Mouse (Mus musculus) CH12.LX (cell line): Measurements from ENCODE around the gene Fam89b.

Experiments
- CTCF ChIP-seq, 2 experiments: IDR thresholded peaks in 1 of 2; conservative IDR thresholded peaks in 1 of 2; 2 replicates each; pipeline ENCODE4 v1.5.1; 2011 to 2012; ENCODE audit warnings: low read depth in 2 of 2, low read length in 2 of 2, improper control_type of control experiment in 1 of 2, inconsistent platforms in 1 of 2, mild to moderate bottlenecking in 1 of 2, moderate library complexity in 1 of 2
- E2F4 ChIP-seq: IDR thresholded peaks from 2 replicates; pipeline ENCODE4 v1.6.1; 2011; ENCODE audit warnings: low read depth, low read length, improper control_type of control experiment; ENCODE audit not compliant: insufficient replicate concordance
- ELF1 ChIP-seq: IDR thresholded peaks from 2 replicates; pipeline ENCODE4 v1.6.1; 2014; ENCODE audit warnings: low read depth, mild to moderate bottlenecking, inconsistent platforms, low read length, improper control_type of control experiment
- EP300 ChIP-seq: IDR thresholded peaks from 2 replicates; pipeline ENCODE4 v1.6.1; 2011; ENCODE audit warnings: low read length, improper control_type of control experiment
- GABPA ChIP-seq: IDR thresholded peaks from 2 replicates; pipeline ENCODE4 v1.6.1; 2012; ENCODE audit warnings: low read depth, low read length, improper control_type of control experiment, inconsistent platforms; ENCODE audit not compliant: insufficient replicate concordance
- MAZ ChIP-seq: IDR thresholded peaks from 2 replicates; pipeline ENCODE4 v1.6.1; 2012; ENCODE audit warnings: low read depth, mild to moderate bottlenecking, inconsistent platforms, low read length, improper control_type of control experiment, moderate library complexity
- POLR2A ChIP-seq: IDR thresholded peaks from 2 replicates; pipeline ENCODE4 v1.6.1; 2011; ENCODE audit warnings: low read depth, mild to moderate bottlenecking, improper control_type of control experiment, low read length
- TCF12 ChIP-seq: IDR thresholded peaks from 2 replicates; pipeline ENCODE4 v1.6.1; 2014; ENCODE audit warnings: low read depth, mild to moderate bottlenecking, inconsistent platforms, low read length, improper control_type of control experiment
- USF2 ChIP-seq: conservative IDR thresholded peaks from 2 replicates; pipeline ENCODE4 v1.6.1; 2011; ENCODE audit warnings: low read depth, low read length, improper control_type of control experiment
- ZKSCAN1 ChIP-seq: IDR thresholded peaks from 2 replicates; pipeline ENCODE4 v1.6.1; 2012; ENCODE audit warnings: low read depth, inconsistent platforms, low read length, improper control_type of control experiment, borderline replicate concordance

DNA sequence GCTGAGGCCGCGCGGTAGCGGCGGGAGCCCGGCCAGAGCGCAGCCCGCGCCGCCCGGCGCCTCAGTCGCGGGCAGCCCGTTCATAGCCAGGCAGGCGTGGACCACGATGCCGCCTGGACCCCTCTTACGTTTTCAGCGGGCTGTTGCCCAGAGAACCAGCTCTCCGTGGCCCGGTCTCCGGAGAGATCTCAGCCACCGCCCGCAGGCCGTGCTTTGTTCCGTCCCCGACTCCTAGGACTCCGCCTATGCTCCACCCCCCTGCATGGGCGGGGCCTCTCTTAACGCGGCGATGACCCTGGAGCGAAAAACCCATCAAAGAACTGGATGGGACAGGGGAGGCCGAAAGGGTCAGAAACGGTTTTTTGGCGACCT is at the start of gene Fam89b:
- TF ChIP-seq POLR2A, result peak; percentile 86
- peak; percentile 52; the same call in 1 of the 2 replicates for TF ChIP-seq TCF12
- TF ChIP-seq CTCF (conservative IDR thresholded peaks at IDR 0.05 in 1 of 2, IDR thresholded peaks at IDR 0.05 in 1 of 2; ENCODE audit: low read depth in 2 of 2, low read length in 2 of 2), result no peak
- no peak for TF ChIP-seq GABPA
- TF ChIP-seq USF2, result no peak
- no peak for TF ChIP-seq E2F4
- peak; percentile 74 for TF ChIP-seq MAZ
- TF ChIP-seq ELF1, result no peak
- TF ChIP-seq EP300, result no peak
- TF ChIP-seq ZKSCAN1, result no peak
